11 mouse cellular contexts compared by ENCODE assay signal in genomic region chr4:33544755-33545576, GRCm38 (mm10).
DNase-seq lines count a peak whose midpoint lies in the region; ATAC-seq and TF ChIP-seq lines count a peak whose summit lies in the region.
"Had no signal": no experiment of that assay in that cellular context is flagged by ENCODE, and none has a peak within 500 bp of the region (broad histone marks: within the 10 kb centered on the region; RNA-seq: fewer than 3 reads in every experiment).

No protein-coding gene starts in this region.

- 52% methylated on average over 13 of the region's 13 CpGs for WGBS in lung, embryonic 14.5 days
- WGBS in lung, adult 2 months, result 66% methylated on average over 13 of the region's 13 CpGs
- WGBS in forebrain, embryonic 14.5 days, result 64% methylated on average over 13 of the region's 13 CpGs
- 47% methylated on average over 13 of the region's 13 CpGs for WGBS in hindbrain, embryonic 15.5 days
- 52% methylated on average over 13 of the region's 13 CpGs for WGBS in neural tube, embryonic 15.5 days

- peak overlapping the region; percentile 13; the same call in 1 of the 2 replicates for H3K4me2 ChIP-seq in lung, embryonic 14.5 days
- no peak overlapping the region for H3K4me2 ChIP-seq in forebrain, embryonic 14.5 days (ENCODE audit: low read length)
- peak overlapping the region; percentile 14; the same call in 1 of the 2 replicates for H3K4me2 ChIP-seq in hindbrain, embryonic 15.5 days
- H3K4me2 ChIP-seq in neural tube, embryonic 15.5 days, result peak overlapping the region; percentile 13; the same call in 1 of the 2 replicates
- H3K4me2 ChIP-seq: heart, embryonic 15.5 days had no signal

- H3K27ac ChIP-seq in lung, embryonic 14.5 days (ENCODE audit: low read depth), result no peak overlapping the region
- H3K27ac ChIP-seq in forebrain, embryonic 14.5 days (ENCODE audit: low read depth, low read length), result no peak overlapping the region
- H3K27ac ChIP-seq in hindbrain, embryonic 15.5 days (replicated peaks), result no peak overlapping the region
- no peak overlapping the region for H3K27ac ChIP-seq in neural tube, embryonic 15.5 days (replicated peaks)
- H3K27ac ChIP-seq: heart, embryonic 15.5 days had no signal

- no peak overlapping the region for H3K4me3 ChIP-seq in lung, embryonic 14.5 days (ENCODE audit: low read depth, low read length)
- no peak overlapping the region for H3K4me3 ChIP-seq in lung, adult 2 months (replicated peaks; ENCODE audit: extremely low read depth, low read depth, low read length)
- no peak overlapping the region for H3K4me3 ChIP-seq in forebrain, embryonic 14.5 days (ENCODE audit: low read depth, low read length)
- no peak overlapping the region for H3K4me3 ChIP-seq in hindbrain, embryonic 15.5 days
- no peak overlapping the region for H3K4me3 ChIP-seq in neural tube, embryonic 15.5 days (replicated peaks)
- H3K4me3 ChIP-seq: heart, embryonic 15.5 days had no signal

- peak; percentile 71; the same call in 1 of the 2 replicates for ATAC-seq in lung, embryonic 14.5 days (ENCODE audit: insufficient read depth)
- peak; percentile 70; the same call in 1 of the 2 replicates for ATAC-seq in forebrain, embryonic 14.5 days
- ATAC-seq in hindbrain, embryonic 15.5 days (ENCODE audit: low FRiP score, low read depth), result peak; percentile 36; the same call in 1 of the 2 replicates
- ATAC-seq in neural tube, embryonic 15.5 days (ENCODE audit: low FRiP score), result peak; percentile 31; the same call in 1 of the 2 replicates

- H3K9me3 ChIP-seq in lung, embryonic 14.5 days (ENCODE audit: low read depth, low read length), result no peaks in the 10 kb centered on the region
- H3K9me3 ChIP-seq in forebrain, embryonic 14.5 days (replicated peaks; ENCODE audit: control insufficient read depth, low read length), result no peaks in the 10 kb centered on the region
- no peaks in the 10 kb centered on the region for H3K9me3 ChIP-seq in hindbrain, embryonic 15.5 days
- no peaks in the 10 kb centered on the region for H3K9me3 ChIP-seq in neural tube, embryonic 15.5 days (replicated peaks)
- H3K9me3 ChIP-seq: G1E; heart, embryonic 15.5 days had no signal

- DNase-seq in lung, embryonic 14.5 days, result no peak
- DNase-seq in lung, adult 2 months, result no peak
- no peak for DNase-seq in forebrain, embryonic 14.5 days (ENCODE audit: low spot score)
- no peak for DNase-seq in testis, postnatal 10 days (ENCODE audit: low spot score)
- DNase-seq in adrenal gland, postnatal 14 days, result no peak
- DNase-seq: adrenal gland, adult 2 months; right cerebral cortex, postnatal 25 days had no signal

- no peaks in the 10 kb centered on the region for H3K27me3 ChIP-seq in lung, embryonic 14.5 days (ENCODE audit: insufficient read depth, low read length)
- H3K27me3 ChIP-seq in forebrain, embryonic 14.5 days (replicated peaks; ENCODE audit: control insufficient read depth, insufficient read depth, low read length), result no peaks in the 10 kb centered on the region
- H3K27me3 ChIP-seq in hindbrain, embryonic 15.5 days, result no peaks in the 10 kb centered on the region
- H3K27me3 ChIP-seq in neural tube, embryonic 15.5 days (replicated peaks), result no peaks in the 10 kb centered on the region

- no peaks in the 10 kb centered on the region for H3K36me3 ChIP-seq in lung, embryonic 14.5 days (ENCODE audit: insufficient read depth)
- no peaks in the 10 kb centered on the region for H3K36me3 ChIP-seq in forebrain, embryonic 14.5 days (ENCODE audit: control insufficient read depth, insufficient read depth, low read length)
- H3K36me3 ChIP-seq in hindbrain, embryonic 15.5 days, result no peaks in the 10 kb centered on the region
- no peaks in the 10 kb centered on the region for H3K36me3 ChIP-seq in neural tube, embryonic 15.5 days
- H3K36me3 ChIP-seq: G1E; heart, embryonic 15.5 days had no signal

- no peak for TF ChIP-seq POLR2A in lung, adult 2 months (IDR thresholded peaks at IDR 0.05; ENCODE audit: borderline replicate concordance, extremely low read depth, low read depth, low read length)

- H3K4me1 ChIP-seq in lung, embryonic 14.5 days (ENCODE audit: insufficient read depth), result peaks cover 6% of the 10 kb centered on the region
- no peaks in the 10 kb centered on the region for H3K4me1 ChIP-seq in lung, adult 2 months (ENCODE audit: control insufficient read depth, insufficient read depth, low read length)
- peaks cover 7% of the 10 kb centered on the region; the same call in 1 of the 2 replicates for H3K4me1 ChIP-seq in forebrain, embryonic 14.5 days (ENCODE audit: control insufficient read depth, insufficient read depth, low read length)
- peaks cover 16% of the 10 kb centered on the region for H3K4me1 ChIP-seq in hindbrain, embryonic 15.5 days (replicated peaks)
- H3K4me1 ChIP-seq in neural tube, embryonic 15.5 days, result peaks cover 13% of the 10 kb centered on the region
- H3K4me1 ChIP-seq: heart, embryonic 15.5 days had no signal

- H3K9ac ChIP-seq in lung, embryonic 14.5 days, result no peak overlapping the region
- no peak overlapping the region; the same call in 1 of the 2 replicates for H3K9ac ChIP-seq in forebrain, embryonic 14.5 days (ENCODE audit: low read length)
- no peak overlapping the region for H3K9ac ChIP-seq in hindbrain, embryonic 15.5 days
- H3K9ac ChIP-seq in neural tube, embryonic 15.5 days (replicated peaks), result no peak overlapping the region
- H3K9ac ChIP-seq: heart, embryonic 15.5 days had no signal

- no peak for TF ChIP-seq CTCF in lung, embryonic 14.5 days (IDR thresholded peaks at IDR 0.05; ENCODE audit: low read depth)
- no peak for TF ChIP-seq CTCF in lung, adult 2 months (IDR thresholded peaks at IDR 0.05; ENCODE audit: insufficient read depth, low read length)
